1 mouse cellular context compared by ENCODE assay signal in genomic region chr4:148604541-148605165, GRCm38 (mm10).
TF ChIP-seq lines count a peak whose summit lies in the region.

No protein-coding gene starts in this region.

TF ChIP-seq in MEL, 35 proteins besides CTCF, POLR2A, EP300 and RAD21:
- TF ChIP-seq USF2 (IDR thresholded peaks at IDR 0.05; ENCODE audit: borderline replicate concordance in 1 of 2, insufficient read depth in 1 of 2, low read depth in 1 of 2, low read length in 2 of 2) (no peak), SMC3 (IDR thresholded peaks at IDR 0.05; ENCODE audit: low read depth, low read length) (peak; percentile 87), ZC3H11A (IDR thresholded peaks at IDR 0.05; ENCODE audit: low read depth, low read length) (peak; percentile 53)
TF ChIP-seq in MEL: peak in this region for 2.
